In the genomic region with DNA sequence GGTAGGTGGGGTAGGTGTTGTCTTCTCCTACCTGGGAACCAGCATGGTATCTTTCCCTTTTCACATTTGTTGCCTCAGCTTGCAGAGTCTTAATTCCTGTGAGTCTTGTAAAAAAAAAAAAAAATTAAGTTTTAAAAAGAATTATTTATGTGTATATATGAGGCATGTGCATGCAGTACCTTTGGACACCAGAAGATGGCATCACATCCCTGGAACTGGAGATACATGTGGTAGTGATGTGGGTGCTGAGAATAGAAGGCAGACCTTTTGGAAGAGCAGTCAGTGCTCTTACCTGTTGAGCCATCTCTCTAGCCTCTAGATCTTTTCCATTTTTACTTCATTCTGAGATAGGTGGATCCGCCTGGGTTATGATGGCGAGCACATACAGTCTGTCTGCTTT, we compare ENCODE assay signal across 11 mouse cellular contexts. TPM values are rescaled to one million over a fixed set of nuclear protein-coding genes. Genes with fewer than 3 reads are reported as not detected.
DNase-seq lines count a peak whose midpoint lies in the region; TF ChIP-seq lines count a peak whose summit lies in the region.
"Had no signal": no experiment of that assay in that cellular context is flagged by ENCODE, and none has a peak within 500 bp of the region (broad histone marks: within the 10 kb centered on the region; RNA-seq: fewer than 3 reads in every experiment).

No protein-coding gene starts in this region.

- WGBS in cerebellum, adult 2 months = 99% methylated on average over 2 of the region's 2 CpGs

- DNase-seq in cerebellum, adult 2 months = no peak
- DNase-seq in cerebellum, adult 18-20 months = no peak
- DNase-seq in left cerebral cortex, adult 2 months (ENCODE audit: extremely low spot score in 1 of 2, low spot score in 2 of 2) = peak in 1 of 2 experiments; percentile 7
- no peak for DNase-seq in left cerebral cortex, postnatal 36 days (ENCODE audit: low spot score in 2 of 2)
- DNase-seq in thymus, postnatal 4 days = peak; percentile 52
- DNase-seq in thymus, postnatal 0 days (ENCODE audit: low spot score) = no peak
- no peak for DNase-seq in frontal cortex, adult 2 months (ENCODE audit: extremely low spot score in 1 of 2, low spot score in 1 of 2)
- DNase-seq in gastrocnemius, adult 18-20 months (ENCODE audit: low spot score) = no peak
- DNase-seq: cerebellum, adult 9-10 months; right cerebral cortex, postnatal 14 days had no signal

- TF ChIP-seq CTCF in cerebellum, adult 2 months (IDR thresholded peaks at IDR 0.05; ENCODE audit: borderline replicate concordance, insufficient read depth, low read depth, low read length) = peak; percentile 36; the same call in 1 of the 2 replicates
- TF ChIP-seq CTCF in left cerebral cortex, adult 2 months (IDR thresholded peaks at IDR 0.05) = peak; percentile 55

- intact Hi-C loops in left cerebral cortex, adult 2 months (cut with DNase I) = no loop called here
- intact Hi-C loops in left cerebral cortex, postnatal 36 days (cut with DNase I) = no loop called here

- H3K27me3 ChIP-seq in cerebellum, adult 2 months (ENCODE audit: control insufficient read depth, insufficient read depth, low read length) = no peaks in the 10 kb centered on the region
- H3K27me3 ChIP-seq: midbrain, embryonic 15.5 days had no signal

- H3K27ac ChIP-seq in cerebellum, adult 2 months (ENCODE audit: insufficient read depth, low read length) = no peak overlapping the region
- H3K27ac ChIP-seq in left cerebral cortex, adult 2 months = no peak overlapping the region
- H3K27ac ChIP-seq: midbrain, embryonic 15.5 days had no signal

- no peak overlapping the region for H3K4me3 ChIP-seq in cerebellum, adult 2 months (replicated peaks; ENCODE audit: insufficient read depth, low read depth, low read length)
- no peak overlapping the region for H3K4me3 ChIP-seq in left cerebral cortex, adult 2 months
- H3K4me3 ChIP-seq: midbrain, embryonic 15.5 days had no signal

- H3K4me1 ChIP-seq in cerebellum, adult 2 months (ENCODE audit: control insufficient read depth, insufficient read depth, low read length) = peaks cover 10% of the 10 kb centered on the region

- TF ChIP-seq POLR2A in cerebellum, adult 2 months (IDR thresholded peaks at IDR 0.05; ENCODE audit: borderline replicate concordance, insufficient read depth, low read length) = no peak

RNA-seq across cellular contexts. Expression of a gene that starts 23.7 kb away (rescaled TPM):
- polyA plus RNA-seq in cerebellum, adult 2 months (2012; rRNA removed) = 243 and 248 TPM in 2 replicates
- total RNA-seq in left cerebral cortex, adult 2 months (2021) = 100 to 1,000 TPM; 208 to 211 TPM
- 100 to 1,000 TPM; 207 to 218 TPM for total RNA-seq in left cerebral cortex, postnatal 36 days (2021)
- polyA plus RNA-seq in thymus, postnatal 0 days (2015; fragmentation: Nextera tagmentation; extraction: Ambion mirVana) = 31.1 and 31.7 TPM in 2 replicates
- 216 and 221 TPM in 2 replicates for polyA plus RNA-seq in frontal cortex, adult 2 months (2012; rRNA removed)
- 10 to 100 TPM; 54.2 to 62.4 TPM for total RNA-seq in gastrocnemius, adult 18-20 months (2021)

RNA-seq across cellular contexts. Expression of a gene that starts 28.8 kb away (rescaled TPM):
- polyA plus RNA-seq in cerebellum, adult 2 months (2012; rRNA removed) = 102 and 104 TPM in 2 replicates
- 10 to 100 TPM; 70.1 to 71.4 TPM for total RNA-seq in left cerebral cortex, adult 2 months (2021)
- total RNA-seq in left cerebral cortex, postnatal 36 days (2021) = 10 to 100 TPM; 70.6 to 77.8 TPM
- 150 and 151 TPM in 2 replicates for polyA plus RNA-seq in thymus, postnatal 0 days (2015; fragmentation: Nextera tagmentation; extraction: Ambion mirVana)
- 84.5 and 94.6 TPM in 2 replicates for polyA plus RNA-seq in frontal cortex, adult 2 months (2012; rRNA removed)
- 10 to 100 TPM; 10.1 to 12.5 TPM for total RNA-seq in gastrocnemius, adult 18-20 months (2021)

RNA-seq across cellular contexts. Expression of a gene that starts 29.6 kb away (rescaled TPM):
- polyA plus RNA-seq in cerebellum, adult 2 months (2012; rRNA removed) = 57.9 and 63.5 TPM in 2 replicates
- total RNA-seq in left cerebral cortex, adult 2 months (2021) = 10 to 100 TPM; 91.8 to 93.7 TPM
- total RNA-seq in left cerebral cortex, postnatal 36 days (2021) = 10 to 100 TPM; 83.9 to 86.9 TPM
- polyA plus RNA-seq in thymus, postnatal 0 days (2015; fragmentation: Nextera tagmentation; extraction: Ambion mirVana) = 57.5 and 62.3 TPM in 2 replicates
- polyA plus RNA-seq in frontal cortex, adult 2 months (2012; rRNA removed) = 51.3 and 66.1 TPM in 2 replicates
- 10 to 100 TPM; 35.4 to 37.6 TPM for total RNA-seq in gastrocnemius, adult 18-20 months (2021)

RNA-seq across cellular contexts. Expression of a gene that starts 54.3 kb away (rescaled TPM):
- 104 and 112 TPM in 2 replicates for polyA plus RNA-seq in cerebellum, adult 2 months (2012; rRNA removed)
- 10 to 100 TPM; 67.3 to 68.3 TPM for total RNA-seq in left cerebral cortex, adult 2 months (2021)
- total RNA-seq in left cerebral cortex, postnatal 36 days (2021) = 10 to 100 TPM; 42.1 to 74.9 TPM
- polyA plus RNA-seq in thymus, postnatal 0 days (2015; fragmentation: Nextera tagmentation; extraction: Ambion mirVana) = 45.3 and 50.3 TPM in 2 replicates
- 102 and 107 TPM in 2 replicates for polyA plus RNA-seq in frontal cortex, adult 2 months (2012; rRNA removed)
- 10 to 100 TPM in 1 of 2 experiments, 1 to 10 TPM in 1; 9.2 to 10.7 TPM for total RNA-seq in gastrocnemius, adult 18-20 months (2021)

Comparison
In these comparisons a context has a peak if more than half of its experiments do, and no peak if none do; other contexts are left out.
1. RNA of a gene that starts 28.8 kb away (total RNA-seq): 70.6 to 77.8 TPM in left cerebral cortex, postnatal 36 days and 70.1 to 71.4 TPM in left cerebral cortex, adult 2 months; 10.1 to 12.5 TPM in gastrocnemius, adult 18-20 months; every median in the first group is over 4 times any median in the second.